Mouse (Mus musculus): ENCODE data around the gene Tex46. TPM values are rescaled to one million over a fixed set of nuclear protein-coding genes. Genes with fewer than 3 reads are reported as not detected.

Tex46 gene
- not detected for total RNA-seq (2021)
- long read RNA-seq, experiment 1, result 0 reads
- long read RNA-seq, experiment 2, result 0 reads

DNA sequence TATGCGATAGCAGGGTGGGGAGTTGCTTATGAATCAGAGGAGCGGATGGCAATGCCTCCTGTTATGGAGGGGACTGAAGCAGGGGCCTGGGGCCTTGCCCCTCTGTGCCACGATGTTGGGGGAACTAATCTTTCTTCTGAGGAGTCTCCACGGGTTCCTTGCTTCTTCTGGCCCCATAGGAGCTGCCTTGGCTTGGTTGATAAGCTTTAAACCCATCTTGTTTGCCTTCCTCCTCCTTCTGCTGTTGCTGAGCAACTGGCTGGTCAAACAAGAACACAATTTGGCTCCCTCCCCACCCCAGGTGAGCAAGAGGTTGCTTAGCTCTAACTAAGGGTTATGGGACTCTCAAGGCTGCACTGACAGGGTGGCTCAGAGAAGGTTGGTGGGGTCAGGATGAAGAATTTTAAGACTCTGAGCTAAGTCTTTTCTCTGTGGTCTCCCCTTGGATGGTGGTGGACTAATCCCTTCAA lies at the start of gene Tex46:
Tex46 (plus strand) TSS at position 51 of the 470 bp plus-strand sequence.
- DNase-seq (ENCODE audit: low spot score in 2 of 2), result no peak

DNA sequence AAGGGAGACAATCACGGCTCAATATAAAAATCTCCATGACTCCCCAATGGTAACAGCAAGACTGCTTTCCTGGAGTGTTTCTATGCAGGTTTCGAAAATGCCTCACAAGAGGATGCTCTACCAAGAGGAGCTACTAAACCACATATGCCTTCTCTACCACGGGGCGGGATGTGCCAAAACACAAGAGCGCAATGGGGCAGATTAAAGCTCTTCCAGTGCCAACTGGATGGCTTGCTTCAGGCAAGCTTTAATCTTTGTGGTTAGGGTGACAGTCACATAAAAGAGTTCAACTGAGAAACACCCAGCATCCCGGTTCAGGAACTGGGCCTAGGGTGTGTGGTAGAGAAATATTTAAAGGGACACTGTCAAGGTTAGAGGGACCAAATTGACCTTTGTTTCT lies 47.5 kb upstream of the Tex46 start:
- DNase-seq (ENCODE audit: low spot score in 2 of 2), result no peak

DNA sequence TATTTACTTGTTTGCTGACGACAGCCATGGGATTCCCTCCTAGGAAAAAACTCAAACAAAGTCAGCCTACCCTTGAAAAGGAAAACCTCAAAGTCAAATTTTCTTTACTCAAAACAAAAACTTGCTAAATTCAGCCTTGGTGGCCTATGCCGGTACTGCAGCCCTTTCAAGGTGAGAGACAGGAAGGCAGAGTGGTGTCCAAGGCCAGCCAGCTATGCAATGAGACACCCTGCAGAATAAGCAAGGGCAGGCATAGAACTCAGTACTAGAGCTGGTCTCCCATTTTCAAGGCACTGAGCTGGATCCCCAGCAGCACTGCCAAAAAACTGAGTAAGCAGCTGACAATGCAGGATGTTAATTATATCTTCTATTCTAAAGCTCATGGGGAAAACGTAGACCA lies 41.6 kb upstream of the Tex46 start:
- no peak for DNase-seq (ENCODE audit: low spot score in 2 of 2)

DNA sequence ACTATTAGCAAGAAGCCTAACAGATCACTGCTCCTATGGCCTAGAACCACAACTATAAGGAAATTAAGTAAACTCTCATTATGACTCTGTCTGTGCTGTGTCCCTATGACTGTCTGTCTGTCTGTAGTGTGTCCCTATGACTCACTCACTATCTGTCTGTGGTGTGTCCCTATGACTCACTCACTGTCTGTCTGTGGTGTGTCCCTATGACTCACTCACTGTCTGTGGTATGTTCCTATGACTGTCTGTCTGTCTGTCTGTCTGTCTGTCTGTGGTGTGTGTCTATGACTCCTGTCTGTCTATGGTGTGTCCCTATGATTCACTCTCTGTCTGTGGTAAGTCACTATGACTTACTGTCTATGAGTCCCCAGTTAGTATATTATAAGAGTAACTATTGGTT lies 40.2 kb upstream of the Tex46 start:
- DNase-seq (ENCODE audit: low spot score in 2 of 2), result no peak

DNA sequence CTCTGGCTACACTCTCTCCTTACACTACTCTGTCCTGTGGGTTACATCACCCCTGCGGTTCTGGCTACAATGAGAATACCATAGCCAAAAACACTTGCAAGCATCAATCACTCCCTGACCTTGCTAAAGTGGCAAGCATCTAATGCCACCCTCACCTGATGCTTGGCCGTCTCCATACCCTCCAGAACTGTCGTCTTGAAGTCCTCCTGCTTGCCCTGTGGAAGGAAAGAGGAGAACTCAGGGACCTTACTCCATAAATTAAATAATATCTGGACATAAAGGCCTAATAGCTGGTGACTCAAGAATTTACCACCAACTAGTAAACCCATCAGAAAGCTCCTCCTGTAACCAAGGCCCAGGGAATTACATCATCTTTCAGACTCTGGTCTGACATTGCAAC lies 28.4 kb upstream of the Tex46 start:
- DNase-seq (ENCODE audit: low spot score in 2 of 2), result no peak

DNA sequence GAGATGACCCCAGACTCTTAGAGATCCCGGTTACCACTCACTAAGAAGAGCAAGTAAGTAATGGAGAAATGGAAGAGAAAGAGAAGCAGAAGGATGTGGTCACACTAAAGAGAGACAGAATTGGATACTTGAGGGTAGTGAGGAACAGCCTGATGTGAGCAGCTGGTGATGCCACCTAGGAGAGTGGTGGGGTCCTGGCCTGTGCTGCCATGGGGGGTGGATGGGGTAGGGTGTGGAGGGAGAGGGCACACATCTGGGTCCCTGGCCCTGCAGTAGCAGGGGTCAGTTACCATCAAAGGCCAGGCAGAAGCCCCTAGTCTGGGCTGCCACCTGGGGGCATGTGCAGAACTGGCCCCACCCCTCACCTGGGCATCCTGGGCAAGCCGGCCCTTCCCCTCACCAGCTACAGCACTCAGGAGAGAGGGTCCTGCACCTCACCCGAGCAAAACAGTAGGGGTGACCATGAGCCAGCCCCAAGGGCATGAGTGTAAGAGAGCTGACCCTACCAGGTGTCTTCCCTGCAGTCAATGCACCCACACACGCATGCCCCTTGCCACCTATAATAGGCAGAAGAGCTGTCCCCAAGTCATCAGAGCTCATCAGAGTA lies 22.9 kb upstream of the Tex46 start:
- DNase-seq (ENCODE audit: low spot score in 2 of 2), result no peak

DNA sequence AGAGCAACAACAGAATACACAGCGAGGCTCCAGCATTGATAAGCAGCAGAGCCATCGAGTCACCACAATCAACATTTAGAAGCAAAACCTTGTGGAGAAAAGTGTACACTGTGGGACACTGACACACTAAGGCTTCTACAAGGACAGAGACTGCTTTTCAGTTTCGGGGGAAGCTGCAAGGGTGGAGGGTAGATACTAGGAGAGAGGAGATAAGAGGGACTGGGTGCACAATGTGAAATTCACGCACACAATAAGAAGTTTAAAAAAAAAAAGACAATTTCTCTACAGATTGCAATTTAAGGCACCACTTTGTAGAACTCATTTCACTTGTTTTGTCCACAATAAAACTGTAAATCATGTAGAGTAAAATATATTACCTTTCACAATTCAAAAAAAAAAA lies 22.2 kb upstream of the Tex46 start:
- DNase-seq (ENCODE audit: low spot score in 2 of 2), result no peak

DNA sequence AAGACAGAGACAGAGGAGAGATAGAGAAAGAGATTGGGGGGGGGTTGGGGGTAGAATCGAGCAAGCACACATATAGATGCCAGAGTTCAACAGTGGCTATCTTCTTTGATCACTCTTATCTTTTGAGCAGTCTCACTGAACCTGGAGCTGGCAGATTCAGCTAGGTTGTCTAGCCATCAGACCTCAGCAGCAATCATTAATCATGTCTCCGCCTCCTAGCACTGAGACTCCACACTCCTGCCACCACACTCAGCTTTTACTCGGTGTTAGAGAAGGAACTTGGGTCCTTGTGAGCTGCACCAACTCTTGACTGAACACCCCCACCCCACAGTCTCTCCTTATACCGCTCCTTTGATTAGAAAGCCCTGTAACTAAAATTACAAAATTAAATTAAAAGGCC lies 18.1 kb upstream of the Tex46 start:
- no peak for DNase-seq (ENCODE audit: low spot score in 2 of 2)

DNA sequence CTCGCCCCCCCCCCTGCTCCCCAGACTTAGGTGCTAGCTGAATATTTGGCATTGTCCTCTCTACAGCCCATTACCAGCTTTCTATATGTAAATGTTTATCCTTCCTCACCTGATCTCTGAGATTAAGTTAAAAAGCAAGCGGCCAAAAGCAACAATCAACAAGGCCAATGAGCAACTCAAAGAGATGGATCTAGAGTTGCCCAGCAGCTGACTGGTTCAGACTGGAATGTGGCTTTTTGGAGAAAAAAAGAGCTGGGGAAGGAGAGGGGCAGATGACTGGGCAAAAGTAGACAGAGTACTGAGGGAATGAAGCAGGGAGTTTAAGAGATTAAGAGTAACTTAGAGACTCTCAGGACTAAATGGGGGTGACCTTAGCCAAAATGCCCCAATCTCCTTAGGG lies 16.2 kb upstream of the Tex46 start:
- DNase-seq (ENCODE audit: low spot score in 2 of 2), result no peak

DNA sequence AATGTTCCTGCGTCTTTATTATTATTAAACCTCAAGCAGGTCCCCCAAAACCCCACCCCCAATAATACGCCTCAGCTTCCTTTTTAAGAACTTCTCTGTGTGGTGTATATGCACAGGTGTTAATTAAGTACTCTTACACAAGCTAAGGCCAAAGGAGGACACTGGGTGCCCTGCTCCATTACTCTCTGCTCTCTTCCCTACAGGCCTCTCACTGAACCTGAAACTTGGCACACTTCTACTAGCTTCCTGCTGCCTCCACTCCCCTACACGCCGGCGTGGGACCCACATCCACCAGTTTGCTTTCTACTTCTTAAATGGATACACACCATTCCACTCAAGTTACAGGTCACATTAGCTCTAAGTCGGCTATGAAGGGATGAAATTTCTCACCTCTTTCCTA lies 15.0 kb upstream of the Tex46 start:
- DNase-seq (ENCODE audit: low spot score in 2 of 2), result no peak

DNA sequence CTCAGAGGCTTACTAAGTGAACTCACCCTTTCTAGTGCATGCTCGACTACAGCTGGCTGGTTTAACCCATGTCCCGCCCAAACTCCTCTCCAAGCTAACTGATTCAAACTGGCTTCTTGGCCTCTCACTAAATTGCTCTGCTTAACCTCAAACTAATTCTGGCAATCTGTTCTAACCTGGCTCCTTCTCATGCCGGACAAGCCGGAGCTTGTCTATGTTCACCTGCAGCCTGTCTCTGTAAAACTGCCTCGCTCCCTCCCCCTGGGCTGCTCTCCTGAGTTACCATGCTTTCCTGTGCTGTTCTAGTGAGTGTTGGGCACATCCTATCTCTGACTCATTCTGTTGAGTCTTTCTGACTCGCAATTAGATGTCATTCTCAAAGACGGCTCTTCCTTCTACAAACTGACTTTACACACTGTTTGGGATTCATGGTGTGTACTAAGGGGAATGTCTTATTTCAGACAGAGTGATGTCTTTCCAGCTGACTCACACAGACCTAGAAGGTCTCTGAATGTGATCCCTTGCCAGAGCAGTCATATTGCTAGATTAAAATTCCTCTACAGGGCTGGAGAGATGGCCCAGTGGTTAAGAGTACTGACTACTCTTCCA lies 11.9 kb upstream of the Tex46 start:
- DNase-seq (ENCODE audit: low spot score in 2 of 2), result no peak

DNA sequence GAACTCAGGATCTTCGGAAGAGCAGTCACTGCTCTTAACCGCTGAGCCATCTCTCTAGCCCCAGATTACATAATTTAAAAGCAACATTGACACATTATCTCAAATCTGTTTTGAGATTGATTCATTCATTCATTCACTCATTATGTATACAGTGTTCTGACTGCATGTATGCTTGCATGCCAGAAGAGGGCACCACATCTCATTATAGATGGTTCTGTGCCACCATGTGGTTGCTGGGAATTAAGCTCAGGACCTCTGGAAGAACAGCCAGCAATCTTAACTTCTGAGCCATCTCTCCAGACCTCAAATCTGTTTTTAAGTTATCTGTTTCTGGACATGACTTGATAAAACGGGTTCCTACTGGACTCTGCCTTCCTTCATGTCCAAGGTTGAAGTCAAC lies 10.4 kb upstream of the Tex46 start:
- DNase-seq (ENCODE audit: low spot score in 2 of 2), result no peak

DNA sequence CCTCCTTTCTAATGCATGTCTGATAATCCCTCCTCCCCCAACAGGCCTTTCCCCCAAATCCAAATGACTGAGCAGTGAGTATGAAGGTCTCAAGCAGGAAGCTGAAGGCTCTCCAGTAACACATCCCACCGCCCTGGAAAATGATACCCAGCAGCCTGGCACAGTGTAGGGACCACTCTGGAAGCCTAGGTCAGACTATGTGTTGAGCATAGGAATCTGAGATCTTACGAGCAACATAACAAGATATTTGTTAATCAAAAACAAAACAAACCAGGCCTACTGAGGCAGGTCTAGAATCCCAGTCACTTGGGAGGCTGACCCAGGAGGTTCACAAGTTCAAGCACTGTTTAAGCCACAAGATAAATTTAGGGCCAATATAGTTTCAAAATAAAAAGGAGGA lies 9.7 kb upstream of the Tex46 start:
- DNase-seq (ENCODE audit: low spot score in 2 of 2), result no peak

DNA sequence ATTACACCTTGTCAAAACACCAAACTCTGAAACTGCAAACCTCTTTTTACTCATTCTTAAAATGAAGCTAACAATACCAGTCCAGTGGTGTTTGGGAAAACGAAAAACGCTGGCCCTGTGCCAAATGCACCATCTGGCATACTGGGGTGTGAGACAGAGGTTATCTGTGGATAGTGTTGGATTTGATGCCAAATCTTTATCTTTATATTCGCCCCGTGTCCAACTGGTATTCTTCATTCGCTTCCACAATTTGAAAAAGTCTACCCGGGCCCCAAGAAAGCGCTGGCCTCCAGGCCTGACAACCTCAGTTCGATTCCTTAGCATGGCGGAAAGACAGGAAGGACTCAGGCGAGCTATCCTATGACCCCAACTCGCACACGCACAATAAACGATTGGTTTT lies 8.8 kb upstream of the Tex46 start:
- peak; percentile 43 to 54 for DNase-seq (ENCODE audit: low spot score in 2 of 2)

DNA sequence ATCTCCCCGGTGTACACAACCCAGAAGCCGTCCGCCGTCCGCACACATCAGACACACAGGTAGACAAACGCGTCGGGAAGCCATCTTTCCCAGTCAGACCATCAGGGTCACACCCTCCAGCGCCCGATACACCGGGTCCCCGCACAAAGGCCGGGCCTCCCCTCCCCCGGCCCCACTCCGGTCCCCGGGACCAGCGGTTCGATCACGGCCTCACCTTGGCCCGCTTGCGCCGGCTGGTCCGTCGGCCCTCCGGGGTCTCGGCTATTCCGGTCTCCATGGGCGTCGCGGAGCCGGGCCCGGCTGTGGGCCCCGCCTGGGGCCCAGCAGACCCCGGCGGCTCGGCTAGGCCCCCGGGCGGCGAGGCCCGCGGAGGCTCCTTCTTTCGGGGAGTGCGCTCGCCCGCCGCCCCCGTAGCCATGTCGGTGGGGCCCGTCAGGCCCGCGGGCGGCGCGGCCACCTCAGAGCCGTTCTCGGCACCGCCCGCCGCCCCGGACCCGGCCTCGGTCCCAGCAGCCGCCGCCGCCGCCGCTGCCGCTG lies 8.2 kb upstream of the Tex46 start:
- DNase-seq (ENCODE audit: low spot score in 2 of 2), result peak; percentile 16 to 18

DNA sequence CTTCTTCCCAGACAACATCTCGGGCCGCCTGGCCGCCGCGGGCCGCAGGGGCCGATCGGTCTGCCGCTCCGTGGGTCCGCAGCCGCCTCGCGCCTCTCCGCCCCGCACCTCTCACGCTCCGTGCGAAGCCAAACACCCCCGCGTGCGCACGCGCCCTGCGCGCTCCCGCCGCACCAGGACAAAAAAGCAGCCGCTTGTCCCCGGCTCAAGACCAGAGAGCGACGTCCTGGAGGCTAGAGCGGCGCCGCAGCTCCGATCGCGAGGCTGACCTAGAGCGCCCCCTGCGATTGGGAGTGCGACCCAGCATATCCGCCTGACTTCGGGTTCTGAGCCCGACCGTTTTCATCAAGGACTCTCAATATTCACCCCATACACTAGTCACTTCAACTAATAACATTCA lies 7.7 kb upstream of the Tex46 start, which contains the start of gene Kdm1a:
Kdm1a (minus strand) TSS at position 156 of the 400 bp plus-strand sequence.
- DNase-seq (ENCODE audit: low spot score in 2 of 2), result peak; percentile 96 to 97

DNA sequence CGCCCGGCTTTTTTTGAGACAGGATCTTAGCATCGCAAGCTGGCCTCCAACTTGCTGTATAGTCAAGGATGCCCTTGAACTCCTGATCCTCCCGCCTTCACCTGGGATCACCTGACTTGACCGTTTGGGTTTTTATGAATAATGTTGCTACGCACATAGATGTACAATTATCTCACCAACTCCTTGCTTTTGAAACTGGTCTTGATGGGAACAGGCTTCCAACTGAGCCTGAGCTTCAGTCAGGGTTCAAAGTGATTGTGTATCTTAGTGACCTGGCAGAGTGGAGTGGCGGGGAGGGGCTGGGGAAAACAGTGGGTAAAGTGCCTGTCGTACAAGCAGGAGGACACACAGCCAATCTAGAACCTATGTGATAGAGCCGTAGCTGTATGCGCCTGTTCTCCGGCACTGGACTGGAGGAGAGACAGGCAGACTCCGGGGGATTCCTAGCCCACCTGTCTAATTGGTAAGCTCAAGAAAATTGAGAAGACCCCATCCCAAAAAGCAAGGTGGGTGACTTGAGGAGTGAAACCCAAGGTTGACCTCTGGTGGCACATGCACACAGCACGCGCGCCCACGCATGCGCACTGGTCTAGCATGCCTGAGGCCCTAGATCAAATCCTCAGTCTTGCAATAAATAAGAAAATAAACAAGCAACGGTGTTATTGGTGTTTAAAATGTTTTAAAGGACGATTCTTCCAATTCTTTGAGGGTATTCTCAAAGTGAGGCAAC lies 4.3 kb upstream of the Tex46 start:
- DNase-seq (ENCODE audit: low spot score in 2 of 2), result no peak

DNA sequence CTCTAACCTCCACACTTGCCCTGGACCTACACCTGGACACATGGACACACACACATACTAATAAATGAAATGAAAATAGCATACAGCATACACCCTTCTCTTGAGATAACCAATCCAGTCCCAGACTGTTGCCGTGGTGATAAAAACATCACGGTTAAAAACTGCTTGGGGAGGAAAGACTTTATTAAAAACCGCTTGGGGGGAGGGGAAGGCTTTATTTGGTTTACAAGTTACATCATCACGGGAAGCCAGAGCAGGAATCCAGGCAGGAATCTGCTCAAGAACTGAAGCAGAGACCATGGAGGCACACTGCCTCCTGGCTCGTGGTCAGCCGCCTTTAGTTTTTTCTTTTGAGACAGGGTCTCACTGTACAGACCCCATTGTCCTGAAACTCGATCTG lies 3.4 kb downstream of the Tex46 start:
- DNase-seq (ENCODE audit: low spot score in 2 of 2), result no peak

DNA sequence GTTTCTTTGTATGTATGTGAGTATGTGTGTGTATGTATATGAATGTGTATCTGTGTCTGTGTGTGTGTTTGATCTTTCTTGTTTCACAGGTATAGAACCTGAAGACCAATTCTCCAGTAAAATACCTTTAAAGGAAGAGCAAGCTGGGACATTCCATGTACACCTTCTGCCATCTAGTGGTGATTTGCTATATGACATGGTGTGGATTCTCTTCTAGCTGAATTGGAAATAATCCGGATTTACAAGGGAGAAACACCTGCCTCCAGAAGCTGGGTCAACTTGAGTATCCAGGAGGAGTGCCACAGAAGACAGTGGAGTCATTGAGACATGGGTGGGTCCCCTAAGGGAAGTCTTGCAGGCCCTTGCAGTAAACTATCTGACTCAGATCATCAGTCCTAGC lies 11.1 kb downstream of the Tex46 start:
- peak; percentile 27 to 69 for DNase-seq (ENCODE audit: low spot score in 2 of 2)

DNA sequence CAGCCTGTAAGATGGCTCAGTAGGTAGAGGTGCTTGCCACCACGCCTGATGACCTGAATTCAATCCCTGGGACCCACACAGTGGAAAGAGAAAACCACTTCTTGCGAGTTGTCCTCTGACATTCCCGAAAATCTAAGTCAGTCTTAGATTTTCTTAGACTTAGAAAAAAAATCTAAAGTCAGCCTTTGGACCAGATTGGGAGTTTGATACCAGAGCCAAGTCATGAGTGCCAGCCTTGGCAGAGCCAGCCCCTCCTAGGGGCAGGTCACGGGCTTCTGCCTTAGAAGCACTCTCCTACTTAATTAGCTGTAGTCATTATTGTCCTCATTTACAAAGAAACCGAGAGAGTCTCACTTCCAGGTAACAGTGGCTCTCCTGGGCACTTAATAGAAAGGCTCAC lies 11.7 kb downstream of the Tex46 start:
- DNase-seq (ENCODE audit: low spot score in 2 of 2), result no peak

DNA sequence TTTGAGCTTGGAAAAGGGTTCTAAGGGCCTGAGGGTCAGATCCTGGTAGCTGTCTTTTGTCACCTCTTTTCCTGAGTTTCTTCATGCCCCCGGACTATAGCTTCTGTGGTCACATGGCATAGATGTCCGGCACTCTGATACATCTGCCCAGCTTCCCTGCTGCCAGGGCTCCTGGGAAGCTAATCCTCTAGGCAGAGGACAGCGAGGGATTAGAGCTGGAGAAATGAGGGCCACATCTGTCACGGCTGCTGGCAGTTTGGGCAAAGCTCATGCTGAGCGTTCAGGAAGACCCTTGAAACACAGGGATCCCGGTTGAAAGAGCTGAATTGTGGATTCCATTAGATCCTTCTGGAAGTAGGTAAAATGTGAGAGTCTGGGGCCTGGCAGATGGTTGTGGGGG lies 12.2 kb downstream of the Tex46 start, which contains the start of gene Lactbl1:
Lactbl1 (plus strand) TSS at position 234 of the 400 bp plus-strand sequence.
- DNase-seq (ENCODE audit: low spot score in 2 of 2), result no peak

DNA sequence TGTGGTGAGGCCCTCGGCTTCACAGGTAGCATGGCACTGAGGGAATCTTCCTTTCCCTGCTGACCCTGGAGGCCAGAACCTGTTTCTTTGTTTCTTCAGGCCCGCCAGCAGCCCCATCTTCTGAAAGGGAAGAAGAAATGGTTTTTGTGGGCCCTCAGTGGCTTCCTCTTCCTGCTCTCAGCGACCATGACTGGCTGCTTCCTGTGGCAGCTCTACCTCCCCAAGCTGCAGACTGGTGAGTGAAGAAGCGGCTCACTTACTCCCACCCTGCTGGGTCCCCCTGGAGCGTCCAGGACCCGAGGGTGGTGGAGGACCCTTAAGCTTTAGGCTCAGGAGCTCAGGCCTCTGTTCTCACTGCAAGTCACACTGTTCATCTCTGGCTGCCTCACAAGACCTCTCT lies 16.4 kb downstream of the Tex46 start:
- DNase-seq (ENCODE audit: low spot score in 2 of 2), result no peak
